Mouse (Mus musculus) liver, adult 2 months (tissue): ENCODE measurements around the gene Cog3. TPM values are rescaled to one million over a fixed set of nuclear protein-coding genes. Genes with fewer than 3 reads are reported as not detected.

Experiments
- DNase-seq: peaks from one replicate; pipeline ENCODE4 v3.0.0-alpha.2; 2011; ENCODE audit warnings: low read depth, low spot score; ENCODE audit errors: extremely low read depth
- H3K27ac ChIP-seq: fragments of 200-500 bp; replicated peaks from 2 replicates; pipeline ENCODE4 v1.5.1; 2012; ENCODE audit warnings: low read depth, mild to moderate bottlenecking, control low read depth, inconsistent platforms, low read length; ENCODE audit not compliant: insufficient read depth
- H3K27me3 ChIP-seq: fragments of 200-500 bp; 2 replicates; pipeline ENCODE4 v1.6.1; 2012; ENCODE audit warnings: mild to moderate bottlenecking, moderate library complexity, low read length, inconsistent platforms; ENCODE audit not compliant: control insufficient read depth, insufficient read depth
- H3K36me3 ChIP-seq: fragments of 200-500 bp; 2 replicates; pipeline ENCODE4 v1.6.1; 2012; ENCODE audit warnings: low read length, inconsistent platforms; ENCODE audit not compliant: control insufficient read depth, insufficient read depth
- H3K4me1 ChIP-seq: fragments of 200-500 bp; 2 replicates; pipeline ENCODE4 v1.6.1; 2011; ENCODE audit warnings: low read length; ENCODE audit not compliant: control insufficient read depth, insufficient read depth
- H3K4me3 ChIP-seq: fragments of 200-500 bp; 2 replicates; pipeline ENCODE4 v1.5.1; 2011; ENCODE audit warnings: low read depth, mild to moderate bottlenecking, control low read depth, low read length, moderate library complexity; ENCODE audit not compliant: insufficient read depth
- H3K79me2 ChIP-seq: fragments of 200-500 bp; 2 replicates; pipeline ENCODE4 v1.6.1; 2012; ENCODE audit warnings: inconsistent platforms, mild to moderate bottlenecking, low read length, moderate library complexity; ENCODE audit not compliant: control insufficient read depth, insufficient read depth
- H3K9ac ChIP-seq: fragments of 200-500 bp; 2 replicates; pipeline ENCODE4 v1.6.1; 2012; ENCODE audit warnings: low read depth, mild to moderate bottlenecking, control low read depth, inconsistent platforms, low read length
- CTCF ChIP-seq: fragments of 200-500 bp; IDR thresholded peaks from 2 replicates; pipeline ENCODE4 v1.5.1; 2011; ENCODE audit warnings: low read depth, low read length, control low read depth
- POLR2A ChIP-seq: fragments of 200-500 bp; IDR thresholded peaks from 2 replicates; pipeline ENCODE4 v1.6.1; 2011; ENCODE audit warnings: low read length, control low read depth; ENCODE audit not compliant: insufficient read depth; ENCODE audit errors: extremely low read depth
- WGBS: fragments of 180-500 bp; shearing (Covaris S2); methylation state at CpG from one replicate; pipeline ENCODE4 v1.1.7; 2018; 5-methylcytosine and 5-hydroxymethylcytosine counted together
- polyA plus RNA-seq: library from polyadenylated mRNA; depleted of rRNA; stranded (reverse); fragments of >200 nt; gene quantifications from 2 replicates; pipeline ENCODE4 v1.2.3, GENCODE M21; 2012; rRNA removed
- total RNA-seq: library from RNA; depleted of rRNA; stranded (reverse); fragments of >200 nt; gene quantifications from 2 replicates; pipeline ENCODE4 v1.2.3, GENCODE M21; 2014; rRNA removed

Cog3 gene
- total and polyA plus RNA-seq, 2 experiments: 5.3 to 10.9 TPM

- no peaks in the 10 kb centered on the region for H3K27me3 ChIP-seq
- no peak overlapping the region for H3K27ac ChIP-seq
- no peak overlapping the region for H3K9ac ChIP-seq
- no peak for DNase-seq
- 93% methylated on average over 2 of the region's 2 CpGs for WGBS
- no peaks in the 10 kb centered on the region for H3K36me3 ChIP-seq
- H3K4me3 ChIP-seq: no peak overlapping the region
- no peaks in the 10 kb centered on the region for H3K79me2 ChIP-seq
- TF ChIP-seq POLR2A (no peak), CTCF (no peak)
- no peaks in the 10 kb centered on the region for H3K4me1 ChIP-seq
Measured at GRCm38 (mm10) chr14:75690428-75690827, 63.9 kb downstream of the Cog3 start.

GRCm38 (mm10) chr14:75676316-75676715 is 78.0 kb downstream of the Cog3 start:
- no peaks in the 10 kb centered on the region for H3K4me1 ChIP-seq
- TF ChIP-seq POLR2A (no peak), CTCF (no peak)
- no peak for DNase-seq

GRCm38 (mm10) chr14:75669085-75669645 is 85.2 kb downstream of the Cog3 start:
- Histone ChIP-seq H3K9ac (no peak overlapping the region), H3K27me3 (no peaks in the 10 kb centered on the region), H3K36me3 (no peaks in the 10 kb centered on the region), H3K4me3 (no peak overlapping the region), H3K79me2 (no peaks in the 10 kb centered on the region), H3K4me1 (no peaks in the 10 kb centered on the region), H3K27ac (no peak overlapping the region)
- no peak for TF ChIP-seq POLR2A
- TF ChIP-seq CTCF: no peak
- DNase-seq: no peak
- 62% methylated on average over 1 of the region's 1 CpGs for WGBS

More at GRCm38 (mm10) chr14:75676316-75676715, 78.0 kb downstream of the Cog3 start:
- Histone ChIP-seq H3K27me3 (no peaks in the 10 kb centered on the region), H3K9ac (no peak overlapping the region), H3K36me3 (no peaks in the 10 kb centered on the region), H3K27ac (no peak overlapping the region), H3K4me3 (no peak overlapping the region), H3K79me2 (no peaks in the 10 kb centered on the region)
- WGBS: 77% methylated on average over 6 of the region's 6 CpGs

GRCm38 (mm10) chr14:75665430-75666180 is 88.7 kb downstream of the Cog3 start:
- Histone ChIP-seq H3K4me3 (no peak overlapping the region), H3K36me3 (no peaks in the 10 kb centered on the region), H3K79me2 (no peaks in the 10 kb centered on the region), H3K27ac (no peak overlapping the region), H3K27me3 (no peaks in the 10 kb centered on the region), H3K4me1 (no peaks in the 10 kb centered on the region), H3K9ac (no peak overlapping the region)
- 89% methylated on average over 2 of the region's 2 CpGs for WGBS
- no peak for TF ChIP-seq POLR2A
- TF ChIP-seq CTCF: no peak
- no peak for DNase-seq

- Histone ChIP-seq H3K9ac (no peak overlapping the region), H3K27me3 (no peaks in the 10 kb centered on the region)
- WGBS: 87% methylated on average over 8 of the region's 8 CpGs
Measured at GRCm38 (mm10) chr14:75661548-75661947, 92.8 kb downstream of the Cog3 start.

GRCm38 (mm10) chr14:75660936-75661335 is 93.4 kb downstream of the Cog3 start:
- no peaks in the 10 kb centered on the region for H3K27me3 ChIP-seq
- no peak overlapping the region for H3K9ac ChIP-seq
- 90% methylated on average over 6 of the region's 6 CpGs for WGBS
- no peaks in the 10 kb centered on the region for H3K36me3 ChIP-seq
- no peaks in the 10 kb centered on the region for H3K4me1 ChIP-seq
- no peak overlapping the region for H3K4me3 ChIP-seq
- TF ChIP-seq POLR2A (no peak), CTCF (no peak)
- no peaks in the 10 kb centered on the region for H3K79me2 ChIP-seq
- no peak overlapping the region for H3K27ac ChIP-seq
- no peak for DNase-seq

More at GRCm38 (mm10) chr14:75661548-75661947, 92.8 kb downstream of the Cog3 start:
- Histone ChIP-seq H3K36me3 (no peaks in the 10 kb centered on the region), H3K79me2 (no peaks in the 10 kb centered on the region), H3K4me3 (no peak overlapping the region), H3K27ac (no peak overlapping the region), H3K4me1 (no peaks in the 10 kb centered on the region)
- no peak for DNase-seq
- no peak for TF ChIP-seq POLR2A
- TF ChIP-seq CTCF: no peak

Other genes starting within 250 kb of the Cog3 start
- not detected in 2 replicates for gene Spert, start 161.4 kb downstream of the Cog3 start, total RNA-seq
- gene Spert, start 161.4 kb downstream of the Cog3 start, polyA plus RNA-seq: not detected in 2 replicates
- not detected in 2 replicates for gene Erich6b, start 112.3 kb downstream of the Cog3 start, total RNA-seq
- gene Erich6b, start 112.3 kb downstream of the Cog3 start, polyA plus RNA-seq: not detected in 2 replicates
- gene Slc25a30, start 32.5 kb upstream of the Cog3 start, total RNA-seq: 10.5 and 14.8 TPM in 2 replicates
- 7.3 and 17.4 TPM in 2 replicates for gene Slc25a30, start 32.5 kb upstream of the Cog3 start, polyA plus RNA-seq
- 1,382 and 1,429 TPM in 2 replicates for gene Tpt1, start 90.6 kb upstream of the Cog3 start, total RNA-seq
- 1,392 and 1,422 TPM in 2 replicates for gene Tpt1, start 90.6 kb upstream of the Cog3 start, polyA plus RNA-seq
- not detected in 2 replicates for gene Kctd4, start 200.5 kb upstream of the Cog3 start, total RNA-seq
- gene Kctd4, start 200.5 kb upstream of the Cog3 start, polyA plus RNA-seq: not detected in 2 replicates